Mouse (Mus musculus): Measurements from ENCODE around the gene Get4. TPM values are rescaled to one million over a fixed set of nuclear protein-coding genes. Genes with fewer than 3 reads are reported as not detected.
A peak's percentile ranks its signal among the peaks of the same experiment; 100 is the strongest.

The Get4 gene
- polyA plus RNA-seq, 1 experiment, result 66.2 TPM

DNA sequence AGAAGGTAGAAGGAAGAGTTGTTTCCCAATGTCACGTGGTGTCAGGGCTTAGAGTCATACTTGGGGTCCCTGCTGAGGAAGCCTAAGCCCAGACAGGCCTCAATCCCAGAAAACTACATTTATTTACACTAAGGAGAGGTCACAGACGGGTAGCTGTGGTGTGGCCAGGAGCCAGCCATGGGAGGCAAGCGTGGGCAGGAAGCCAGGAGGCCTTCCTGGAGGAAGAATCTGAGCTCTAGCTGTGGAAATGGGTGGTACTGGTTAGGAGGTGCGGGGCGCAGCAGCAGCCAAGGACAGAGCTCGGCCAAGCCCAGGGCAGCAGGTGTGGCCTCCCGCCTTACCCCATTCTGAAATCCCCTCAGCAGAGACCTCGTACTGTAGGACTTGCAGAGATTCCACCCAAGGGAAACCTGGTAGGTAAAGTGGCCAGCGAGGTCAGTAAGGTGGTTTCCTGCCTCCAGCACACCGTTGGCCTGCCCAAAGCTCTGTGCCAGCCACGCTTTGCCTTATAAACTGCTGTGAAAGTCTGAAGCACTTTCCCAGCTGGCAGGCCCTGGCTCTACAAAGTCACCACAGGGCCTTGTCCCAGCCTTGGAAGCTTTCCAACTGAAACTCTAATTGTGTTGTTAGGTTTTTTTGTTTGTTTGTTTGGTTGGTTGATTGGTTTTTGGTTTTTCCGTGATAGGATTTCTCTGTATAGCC, 63.0 kb downstream of the Get4 start:
- WGBS, result 38% methylated on average over 12 of the region's 12 CpGs
- no peak for DNase-seq (ENCODE audit: low read depth, low spot score)

DNA sequence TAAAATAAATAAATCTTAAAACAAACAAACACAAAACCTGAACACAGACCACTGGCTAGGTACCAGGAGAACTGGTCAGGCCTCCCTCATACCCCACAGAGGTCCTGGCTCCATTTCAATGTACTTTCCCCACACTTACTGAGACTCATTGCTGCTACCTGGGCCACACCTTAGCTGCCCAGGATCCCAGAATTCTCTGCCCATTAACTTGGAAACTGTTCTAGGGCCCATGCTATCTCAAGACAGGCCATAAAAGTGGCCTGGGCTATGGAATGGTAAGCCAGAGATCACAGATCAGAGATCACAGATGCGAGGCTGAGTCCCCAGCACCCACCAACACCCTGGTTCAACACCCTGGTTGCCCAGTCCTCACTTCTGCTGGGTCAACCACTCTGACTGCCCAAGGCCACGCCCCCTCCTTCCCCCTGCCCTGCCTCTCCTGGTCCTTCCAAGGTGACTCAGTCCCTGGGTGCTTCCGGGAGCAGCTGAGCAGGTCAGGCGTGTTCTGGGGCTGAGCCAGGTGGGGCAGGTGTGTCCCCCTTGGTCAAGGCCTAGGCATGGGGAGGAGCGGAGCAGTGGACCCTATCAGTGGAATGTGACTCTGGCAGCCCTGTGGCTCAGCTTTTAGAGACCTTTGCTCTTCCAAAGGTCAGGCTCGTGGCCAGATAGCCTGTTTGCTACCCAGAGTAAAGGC, 65.0 kb downstream of the Get4 start:
- peak; percentile 87 for DNase-seq (ENCODE audit: low read depth, low spot score)
- WGBS, result 35% methylated on average over 6 of the region's 6 CpGs

DNA sequence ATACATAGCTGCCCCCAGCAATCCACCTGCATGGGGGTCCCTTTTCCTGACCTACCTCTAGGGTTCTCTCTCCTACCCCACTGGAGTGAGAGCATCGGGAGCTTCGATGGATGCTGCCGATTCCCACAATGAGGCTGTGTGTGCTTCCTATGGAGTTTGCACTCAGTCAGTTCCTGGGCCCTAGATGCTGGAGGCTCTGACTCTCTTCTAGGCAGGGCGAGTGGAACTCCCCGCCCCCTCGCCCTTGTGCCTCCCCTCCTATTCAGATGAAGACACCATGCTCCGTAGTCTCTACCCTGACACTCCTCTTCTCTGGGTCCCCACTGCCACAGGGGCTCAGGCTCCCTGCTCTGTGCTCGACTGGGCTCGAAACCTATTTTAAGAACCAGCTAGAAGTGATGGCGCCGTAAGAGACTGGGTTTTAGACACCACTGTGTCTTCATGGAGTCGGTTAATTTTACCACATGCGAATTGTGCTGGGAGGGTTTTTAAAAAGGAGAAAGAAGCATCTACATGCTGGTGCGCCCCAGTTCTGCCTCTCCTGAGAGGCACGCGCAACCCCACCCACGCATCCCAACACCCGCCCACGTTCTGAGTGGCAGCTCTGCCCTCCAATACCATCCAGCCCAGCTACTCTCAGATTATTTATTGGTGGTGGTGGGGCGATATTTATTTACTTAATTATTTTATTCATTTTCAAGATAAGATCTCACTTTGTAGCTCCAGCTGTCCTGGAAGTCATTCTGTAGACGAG, 65.8 kb downstream of the Get4 start:
- no peak for DNase-seq (ENCODE audit: low read depth, low spot score)
- WGBS, result 70% methylated on average over 21 of the region's 21 CpGs

Other genes starting within 250 kb of the Get4 start
- 4.7 and 6.0 TPM in 2 replicates for gene Prkar1b, start 102.3 kb upstream of the Get4 start, polyA plus RNA-seq (2012; rRNA removed)
- gene Dnaaf5, start 102.1 kb upstream of the Get4 start, polyA plus RNA-seq (2012; rRNA removed), result 9.7 and 13.3 TPM in 2 replicates
- 25.0 and 41.5 TPM in 2 replicates for gene Sun1, start 51.7 kb upstream of the Get4 start, polyA plus RNA-seq (2012; rRNA removed)
- gene Adap1, start 73.3 kb downstream of the Get4 start, polyA plus RNA-seq (2012; rRNA removed), result 132 and 167 TPM in 2 replicates
- gene Cox19, start 99.1 kb downstream of the Get4 start, polyA plus RNA-seq (2012; rRNA removed), result 98.4 and 111 TPM in 2 replicates
- 0.83 and 1.9 TPM in 2 replicates for gene Cyp2w1, start 100.3 kb downstream of the Get4 start, polyA plus RNA-seq (2012; rRNA removed)
- gene Gpr146, start 125.4 kb downstream of the Get4 start, polyA plus RNA-seq (2012; rRNA removed), result 4.4 and 5.8 TPM in 2 replicates
- 2.9 and 4.6 TPM in 2 replicates for gene C130050O18Rik, start 153.0 kb downstream of the Get4 start, polyA plus RNA-seq (2012; rRNA removed)
- 0.93 and 1.7 TPM in 2 replicates for gene Gper1, start 170.8 kb downstream of the Get4 start, polyA plus RNA-seq (2012; rRNA removed)
- 8.7 TPM in 2 replicates for gene 3110082I17Rik, start 208.2 kb downstream of the Get4 start, polyA plus RNA-seq (2012; rRNA removed)
- 11.9 and 16.0 TPM in 2 replicates for gene Zfand2a, start 232.2 kb downstream of the Get4 start, polyA plus RNA-seq (2012; rRNA removed)

Data from large intestine, adult 2 months (tissue).